Mouse (Mus musculus): ENCODE results near the gene Abr. TPM values are rescaled to one million over a fixed set of nuclear protein-coding genes. Genes with fewer than 3 reads are reported as not detected.
A peak's percentile ranks its signal among the peaks of the same experiment; 100 is the strongest.

Abr gene
- total RNA-seq (2014; rRNA removed) (243 and 250 TPM in 2 replicates), polyA plus RNA-seq (2015; fragmentation: Nextera tagmentation; extraction: Ambion mirVana) (99.4 and 102 TPM in 2 replicates)

DNA sequence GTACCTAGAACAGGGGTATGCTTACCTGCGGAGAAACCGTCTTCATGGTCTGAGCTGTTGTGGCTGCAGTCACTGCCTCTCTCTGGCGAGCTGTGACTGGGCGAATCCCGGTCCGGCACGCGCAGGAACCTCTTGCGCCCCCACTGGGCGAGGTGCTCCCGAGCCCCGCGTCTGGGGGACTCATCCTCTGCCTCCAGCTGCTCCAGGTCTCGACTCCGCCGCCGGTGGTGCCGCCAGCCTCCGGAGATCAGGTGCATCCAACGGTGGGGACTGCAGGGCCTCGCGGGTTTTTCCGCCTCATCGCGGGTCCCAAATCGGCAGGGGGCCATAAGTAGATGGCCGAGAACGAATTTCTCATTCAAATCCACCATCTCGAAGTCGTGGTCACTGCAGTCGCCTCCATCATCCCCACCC is at the start of gene Abr:
Abr (minus strand) TSS at position 163 of the 414 bp plus-strand sequence.
- Histone ChIP-seq H3K4me1 (ENCODE audit: insufficient read depth, low read length) (no peaks in the 10 kb centered on the region; the same call in 1 of the 2 replicates), H3K27ac (ENCODE audit: low read depth, low read length) (no peak within 1 kb of the TSS), H3K9ac (replicated peaks; ENCODE audit: low read length, poor library complexity, severe bottlenecking) (peak within 1 kb of the TSS; percentile 58), H3K27me3 (ENCODE audit: insufficient read depth, low read length) (peaks cover 5% of the 10 kb centered on the region; the same call in 1 of the 2 replicates), H3K4me2 (ENCODE audit: low read depth, low read length, poor library complexity, severe bottlenecking) (peak within 1 kb of the TSS; percentile 100), H3K9me3 (ENCODE audit: low read length) (no peaks in the 10 kb centered on the region), H3K4me3 (ENCODE audit: low read depth, low read length) (peak within 1 kb of the TSS; percentile 64), H3K36me3 (ENCODE audit: insufficient read depth, low read length) (no peaks in the 10 kb centered on the region)
- 0% methylated on average over 31 of the region's 31 CpGs for WGBS
- ATAC-seq (ENCODE audit: low FRiP score) = peak; percentile 38; the same call in 1 of the 2 replicates
- peak; percentile 51 for DNase-seq (ENCODE audit: low spot score)
- peak; percentile 57 for TF ChIP-seq CTCF (IDR thresholded peaks at IDR 0.05)

DNA sequence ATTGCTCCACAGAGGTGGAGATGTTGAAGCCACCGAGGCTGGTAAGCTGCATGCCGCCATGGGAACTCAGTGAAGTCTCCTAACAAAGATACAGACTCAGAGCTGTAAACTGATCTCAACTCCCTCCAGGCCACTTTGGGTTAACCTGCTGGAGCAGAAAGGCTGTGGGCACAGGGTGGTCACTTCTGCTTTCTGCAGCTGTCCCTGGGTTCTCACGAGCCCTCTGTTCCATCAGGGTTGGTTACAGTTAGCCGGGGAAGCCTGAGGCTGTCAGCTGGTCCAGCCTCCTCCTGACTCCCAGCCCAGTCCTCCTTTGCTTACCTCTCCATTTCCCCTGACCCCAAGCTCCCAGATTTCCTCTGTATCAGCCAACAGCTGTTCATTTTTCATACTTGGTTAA is 45.7 kb upstream of the Abr start:
- Histone ChIP-seq H3K4me2 (ENCODE audit: low read depth, low read length, poor library complexity, severe bottlenecking) (no peak overlapping the region), H3K4me1 (ENCODE audit: insufficient read depth, low read length) (peaks cover 3% of the 10 kb centered on the region; the same call in 1 of the 2 replicates), H3K27ac (ENCODE audit: low read depth, low read length) (no peak overlapping the region), H3K4me3 (ENCODE audit: low read depth, low read length) (no peak overlapping the region), H3K9me3 (ENCODE audit: low read length) (no peaks in the 10 kb centered on the region), H3K36me3 (ENCODE audit: insufficient read depth, low read length) (no peaks in the 10 kb centered on the region), H3K9ac (replicated peaks; ENCODE audit: low read length, poor library complexity, severe bottlenecking) (no peak overlapping the region), H3K27me3 (ENCODE audit: insufficient read depth, low read length) (peaks cover 26% of the 10 kb centered on the region)
- 41% methylated on average over 4 of the region's 4 CpGs for WGBS
- ATAC-seq (ENCODE audit: low FRiP score) (no peak), DNase-seq (ENCODE audit: low spot score) (no peak)
- no peak for TF ChIP-seq CTCF (IDR thresholded peaks at IDR 0.05)

DNA sequence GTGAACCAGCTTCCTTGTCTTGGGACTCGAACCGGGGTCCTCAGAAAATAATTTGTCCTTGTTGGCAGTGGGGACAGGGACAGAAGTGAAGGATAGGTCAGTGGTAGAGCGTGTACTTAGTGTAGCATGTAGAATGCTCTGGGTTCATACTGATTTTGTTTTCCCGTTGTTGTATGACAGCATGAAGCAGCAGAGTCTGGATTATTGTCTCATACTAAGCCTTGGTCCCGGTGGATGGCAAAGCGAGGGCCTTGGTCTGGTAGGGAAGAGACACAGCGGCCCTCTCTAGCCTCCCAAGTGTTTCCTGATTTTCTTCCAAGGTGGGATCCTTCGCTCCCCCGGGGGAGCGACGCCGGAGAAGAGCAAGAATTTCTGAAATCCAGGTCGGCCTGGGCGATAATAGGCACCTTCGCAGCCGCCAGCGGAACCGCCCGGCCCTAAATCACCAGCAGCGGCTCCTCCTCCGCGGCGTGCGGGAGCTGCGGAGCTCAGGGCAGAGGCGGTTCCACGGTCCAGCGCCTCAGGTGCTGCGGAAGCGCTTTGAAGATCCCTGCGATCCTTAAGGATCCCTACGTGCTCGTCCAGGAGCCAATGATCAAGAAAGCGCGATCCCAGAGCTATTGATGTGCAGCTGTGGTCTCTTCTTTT is 44.0 kb upstream of the Abr start:
- ATAC-seq (ENCODE audit: low FRiP score) (no peak), DNase-seq (ENCODE audit: low spot score) (no peak)
- Histone ChIP-seq H3K9me3 (ENCODE audit: low read length) (no peaks in the 10 kb centered on the region), H3K4me1 (ENCODE audit: insufficient read depth, low read length) (no peaks in the 10 kb centered on the region), H3K36me3 (ENCODE audit: insufficient read depth, low read length) (no peaks in the 10 kb centered on the region), H3K27me3 (ENCODE audit: insufficient read depth, low read length) (peaks cover 15% of the 10 kb centered on the region), H3K4me2 (ENCODE audit: low read depth, low read length, poor library complexity, severe bottlenecking) (peak overlapping the region; percentile 51), H3K4me3 (ENCODE audit: low read depth, low read length) (peak overlapping the region; percentile 33), H3K9ac (replicated peaks; ENCODE audit: low read length, poor library complexity, severe bottlenecking) (peak overlapping the region; percentile 50), H3K27ac (ENCODE audit: low read depth, low read length) (no peak overlapping the region)
- WGBS = 8% methylated on average over 35 of the region's 35 CpGs
- TF ChIP-seq CTCF (IDR thresholded peaks at IDR 0.05) = no peak

DNA sequence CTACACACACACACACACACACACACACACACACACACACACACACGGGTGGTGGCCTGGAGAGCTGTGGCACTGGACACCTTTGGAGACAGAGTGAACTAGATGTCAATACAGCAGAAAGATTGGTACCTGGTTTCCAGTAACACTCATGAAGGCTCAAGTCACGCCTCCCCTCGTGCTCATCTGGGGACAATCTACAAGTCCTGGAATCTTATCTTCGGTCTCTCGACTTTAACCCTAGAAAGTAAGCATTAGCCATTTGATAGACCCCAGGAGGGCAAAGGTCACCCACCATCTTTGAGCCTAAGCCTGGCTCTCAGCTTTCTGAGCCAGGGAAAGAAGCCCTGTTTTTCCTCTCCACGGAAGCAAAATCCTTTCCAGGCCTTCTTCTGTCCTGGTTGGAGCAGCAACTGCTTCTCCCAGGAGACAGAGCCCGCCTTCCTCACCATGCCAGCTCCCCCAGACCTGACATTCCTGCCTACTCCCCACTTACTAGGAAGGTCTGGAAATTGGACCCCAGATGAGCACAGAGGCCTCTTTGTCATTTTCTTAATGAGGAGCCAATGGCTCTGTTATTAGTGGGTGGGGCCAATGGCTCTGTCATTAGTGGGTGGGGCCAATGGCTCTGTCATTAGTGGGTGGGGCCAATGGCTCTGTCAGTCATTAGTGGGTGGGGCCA is 39.8 kb upstream of the Abr start:
- Histone ChIP-seq H3K9ac (replicated peaks; ENCODE audit: low read length, poor library complexity, severe bottlenecking) (no peak overlapping the region), H3K27me3 (ENCODE audit: insufficient read depth, low read length) (no peaks in the 10 kb centered on the region), H3K27ac (ENCODE audit: low read depth, low read length) (no peak overlapping the region), H3K4me2 (ENCODE audit: low read depth, low read length, poor library complexity, severe bottlenecking) (no peak overlapping the region), H3K4me1 (ENCODE audit: insufficient read depth, low read length) (no peaks in the 10 kb centered on the region), H3K4me3 (ENCODE audit: low read depth, low read length) (no peak overlapping the region), H3K9me3 (ENCODE audit: low read length) (no peaks in the 10 kb centered on the region), H3K36me3 (ENCODE audit: insufficient read depth, low read length) (no peaks in the 10 kb centered on the region)
- no peak for DNase-seq (ENCODE audit: low spot score)
- TF ChIP-seq CTCF (IDR thresholded peaks at IDR 0.05) = no peak
- ATAC-seq (ENCODE audit: low FRiP score) = no peak
- WGBS = 82% methylated on average over 7 of the region's 7 CpGs

DNA sequence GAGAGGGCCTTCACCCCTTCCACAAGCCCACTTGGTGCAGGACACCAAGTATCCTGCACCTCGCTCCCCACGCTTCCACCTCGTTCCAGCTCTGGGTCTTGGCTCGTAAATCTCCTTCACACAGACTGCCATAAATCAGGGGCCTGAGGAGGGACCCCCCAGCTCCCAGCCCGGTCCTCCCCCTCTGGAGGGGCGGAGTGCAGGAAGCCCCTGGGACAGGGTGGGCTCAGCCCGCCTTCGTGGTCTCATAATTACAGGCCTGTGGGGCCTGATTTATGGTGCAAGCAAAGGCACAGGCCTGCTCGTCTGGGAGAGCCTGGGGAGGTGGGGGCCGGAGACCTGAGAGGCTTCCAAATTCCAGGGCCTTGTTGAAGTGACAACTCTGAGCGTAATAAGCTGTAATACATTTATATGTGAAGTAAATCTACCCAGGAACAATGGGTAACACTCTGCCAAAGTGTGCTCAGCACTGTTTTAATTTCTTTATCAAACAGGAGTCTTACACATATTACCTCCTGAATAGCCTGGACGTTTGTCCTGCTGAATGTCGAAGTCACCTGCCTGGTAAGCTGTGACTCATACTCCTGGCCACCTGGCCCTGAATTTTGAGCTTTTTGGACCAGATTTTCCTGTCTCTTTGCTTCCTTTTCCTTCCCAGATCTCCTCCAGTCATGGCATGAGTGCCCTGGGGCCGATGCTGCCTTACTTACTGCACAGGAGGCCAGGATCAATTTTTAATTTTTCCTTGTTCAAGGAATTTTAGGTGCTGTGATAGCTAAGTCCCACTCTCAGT is 37.2 kb upstream of the Abr start:
- no peak for TF ChIP-seq CTCF (IDR thresholded peaks at IDR 0.05)
- no peaks in the 10 kb centered on the region for H3K36me3 ChIP-seq (ENCODE audit: insufficient read depth, low read length)

More for the DNA sequence above, 37.2 kb upstream of the Abr start:
- DNase-seq (ENCODE audit: low spot score) (no peak), ATAC-seq (ENCODE audit: low FRiP score) (no peak)
- no peak overlapping the region for H3K4me3 ChIP-seq (ENCODE audit: low read depth, low read length)
- H3K27me3 ChIP-seq (ENCODE audit: insufficient read depth, low read length) = no peaks in the 10 kb centered on the region
- no peak overlapping the region for H3K4me2 ChIP-seq (ENCODE audit: low read depth, low read length, poor library complexity, severe bottlenecking)
- H3K9ac ChIP-seq (replicated peaks; ENCODE audit: low read length, poor library complexity, severe bottlenecking) = no peak overlapping the region
- H3K4me1 ChIP-seq (ENCODE audit: insufficient read depth, low read length) = no peaks in the 10 kb centered on the region
- no peak overlapping the region for H3K27ac ChIP-seq (ENCODE audit: low read depth, low read length)
- H3K9me3 ChIP-seq (ENCODE audit: low read length) = no peaks in the 10 kb centered on the region
- WGBS = 73% methylated on average over 14 of the region's 14 CpGs

All from midbrain, postnatal 0 days (tissue).